Mouse (Mus musculus) c-Kit-positive CD71-positive TER-119-positive erythroid progenitor cells, embryonic 14.5 days (primary cell): ENCODE data around the gene Bmf.

ENCODE experiments used
- DNase-seq: peaks from one replicate; pipeline ENCODE4 v3.0.0-alpha.2; 2013; ENCODE audit warnings: low spot score

Gene Bmf

DNA sequence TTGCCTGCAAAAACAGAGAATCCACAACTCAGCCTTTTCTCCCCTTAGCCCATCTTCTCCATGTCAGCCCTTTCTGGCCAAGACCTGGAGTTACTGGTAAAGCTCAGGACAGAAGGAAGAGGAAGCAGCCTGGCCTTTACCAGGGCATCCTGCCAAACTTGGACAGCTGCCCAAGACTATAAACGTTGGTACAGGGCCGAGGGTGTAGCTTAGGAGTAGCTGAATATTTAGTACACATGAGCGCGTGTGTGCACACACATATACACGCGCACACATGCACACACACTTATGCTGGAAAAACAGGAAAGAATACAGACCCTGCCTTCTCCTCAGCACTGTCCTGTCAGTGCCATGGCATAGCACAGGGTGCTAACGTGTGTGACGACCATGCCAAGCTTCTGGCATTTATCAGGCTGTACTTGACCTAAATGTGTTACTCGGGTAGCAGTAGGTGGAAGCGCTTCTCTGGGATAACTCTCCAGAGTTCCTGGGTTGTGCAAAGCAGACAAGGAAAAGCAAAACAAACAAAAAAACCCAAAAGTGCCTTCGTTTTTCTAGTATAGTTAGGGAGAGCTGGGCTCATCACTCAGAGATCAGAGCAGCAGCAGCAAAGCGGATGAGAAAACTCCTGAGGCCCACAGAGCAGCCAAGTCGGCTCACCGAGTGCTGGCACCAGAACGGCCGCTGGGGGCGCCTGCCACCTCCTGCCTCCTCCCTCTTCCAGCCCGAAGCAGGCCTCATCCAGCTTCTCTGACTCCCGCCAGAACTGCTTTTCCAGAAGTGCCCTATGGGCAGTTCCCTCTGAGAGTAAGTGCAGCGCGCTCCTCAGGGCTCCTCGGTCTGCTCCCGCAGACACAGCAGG lies 4.0 kb downstream of the Bmf start:
- DNase-seq: peak; percentile 18

DNA sequence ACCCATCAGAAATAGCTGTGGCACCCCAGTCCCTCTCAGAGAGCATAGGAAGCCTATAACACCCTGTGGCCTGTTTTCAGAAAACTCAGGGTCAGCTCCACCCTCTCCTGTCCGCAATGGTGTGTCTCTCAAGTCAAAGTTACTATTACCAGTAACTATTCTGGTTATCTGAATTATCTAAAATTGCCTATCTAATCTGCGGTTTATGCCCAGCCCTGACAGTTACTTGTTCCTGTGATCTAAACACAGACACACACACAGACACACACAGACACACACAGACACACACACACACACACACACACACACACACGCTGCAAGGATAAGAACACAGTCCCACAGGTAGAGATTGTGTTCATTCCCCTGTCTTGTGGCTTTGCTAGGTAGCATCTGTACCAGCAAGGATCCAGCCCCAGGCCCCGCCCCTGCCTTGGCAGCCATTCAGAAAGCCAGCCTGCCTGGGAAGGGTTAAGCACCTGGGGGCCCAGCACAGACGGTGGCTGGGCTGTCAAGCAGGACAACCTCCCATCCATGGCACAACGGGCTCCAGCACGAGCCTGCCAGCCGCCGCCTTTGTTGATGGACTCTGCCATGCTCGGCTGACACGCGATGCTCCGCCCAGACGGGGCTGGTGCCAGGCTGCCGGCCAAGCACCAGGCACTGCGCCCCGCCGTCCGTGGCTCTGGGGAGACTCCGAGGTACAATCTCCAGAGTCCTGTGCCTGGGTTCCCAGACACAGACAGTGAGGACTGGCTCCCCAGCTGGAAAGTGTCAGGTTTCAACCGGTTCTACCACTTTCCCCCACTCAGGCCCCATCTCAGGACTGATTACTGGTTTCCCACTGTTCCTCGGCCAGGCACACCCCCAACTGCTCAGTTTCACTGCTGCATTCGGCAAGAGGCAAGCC lies 5.3 kb downstream of the Bmf start:
- DNase-seq: no peak

DNA sequence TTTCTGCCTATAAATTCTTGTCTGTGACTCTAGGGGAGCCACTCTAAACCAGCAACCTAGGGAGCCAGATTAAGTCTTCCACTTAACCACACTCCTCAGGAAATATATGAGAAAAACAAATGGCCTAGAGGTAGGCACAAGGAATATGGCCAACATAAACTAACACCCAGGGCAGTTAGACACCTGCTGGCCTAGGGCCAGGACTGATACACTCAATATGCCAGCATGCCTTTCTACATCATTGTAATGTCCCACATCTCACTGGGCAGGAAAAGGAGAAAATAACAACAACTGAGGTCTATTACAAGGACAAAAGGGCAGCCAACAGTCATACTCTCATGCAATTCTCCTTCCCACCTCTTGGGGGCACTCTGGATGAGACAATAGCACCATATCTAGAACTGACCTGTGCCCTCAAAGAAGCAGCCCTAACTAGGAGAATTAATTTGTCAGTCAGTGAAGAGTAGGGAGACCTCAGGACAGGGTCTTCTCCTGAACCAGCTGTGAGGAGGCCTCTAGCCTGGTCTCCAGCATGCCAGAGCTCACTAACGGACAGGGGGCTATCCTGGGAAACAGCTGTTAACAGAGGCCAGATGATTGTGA lies 6.4 kb downstream of the Bmf start:
- DNase-seq: no peak

DNA sequence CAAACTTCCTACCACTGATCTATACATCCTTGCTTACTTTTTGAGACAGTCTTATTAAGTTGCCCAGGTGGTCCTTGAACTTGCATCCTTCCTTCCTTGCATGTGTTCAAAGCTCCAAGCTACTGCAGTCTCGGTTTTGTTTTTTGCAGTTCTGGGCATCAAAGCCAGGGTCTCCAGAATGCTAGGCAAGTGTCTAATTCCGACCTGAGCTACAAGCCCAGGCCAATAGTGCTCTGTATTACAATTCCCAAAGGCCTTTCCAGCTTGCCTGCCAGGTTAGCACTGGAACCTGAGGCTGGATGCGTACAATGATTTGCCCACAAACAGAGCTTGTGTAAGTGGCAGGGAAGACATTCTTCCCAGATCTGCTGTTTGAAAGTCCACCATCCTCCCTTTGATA lies 7.8 kb downstream of the Bmf start:
- no peak for DNase-seq

DNA sequence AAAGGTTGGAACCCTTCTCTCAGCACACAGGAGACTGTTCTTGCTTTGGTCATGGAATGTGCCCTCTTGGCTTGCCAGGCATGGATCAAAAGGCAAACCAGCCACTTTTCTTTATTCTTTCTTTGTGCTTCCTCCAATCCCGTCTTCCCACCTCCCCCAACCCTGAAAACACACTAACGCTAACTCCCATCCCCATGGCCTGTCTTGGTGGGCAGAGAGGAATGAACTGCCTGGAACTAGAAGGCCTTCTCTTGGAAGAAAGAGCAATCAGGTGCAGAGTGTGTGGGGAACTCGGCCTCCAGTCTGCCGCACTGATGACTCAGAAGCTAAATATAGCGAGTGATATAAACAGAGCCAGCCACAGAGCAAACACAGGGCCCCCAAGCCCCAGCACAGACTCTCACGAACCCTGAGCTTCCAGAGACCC lies 8.8 kb downstream of the Bmf start:
- no peak for DNase-seq

DNA sequence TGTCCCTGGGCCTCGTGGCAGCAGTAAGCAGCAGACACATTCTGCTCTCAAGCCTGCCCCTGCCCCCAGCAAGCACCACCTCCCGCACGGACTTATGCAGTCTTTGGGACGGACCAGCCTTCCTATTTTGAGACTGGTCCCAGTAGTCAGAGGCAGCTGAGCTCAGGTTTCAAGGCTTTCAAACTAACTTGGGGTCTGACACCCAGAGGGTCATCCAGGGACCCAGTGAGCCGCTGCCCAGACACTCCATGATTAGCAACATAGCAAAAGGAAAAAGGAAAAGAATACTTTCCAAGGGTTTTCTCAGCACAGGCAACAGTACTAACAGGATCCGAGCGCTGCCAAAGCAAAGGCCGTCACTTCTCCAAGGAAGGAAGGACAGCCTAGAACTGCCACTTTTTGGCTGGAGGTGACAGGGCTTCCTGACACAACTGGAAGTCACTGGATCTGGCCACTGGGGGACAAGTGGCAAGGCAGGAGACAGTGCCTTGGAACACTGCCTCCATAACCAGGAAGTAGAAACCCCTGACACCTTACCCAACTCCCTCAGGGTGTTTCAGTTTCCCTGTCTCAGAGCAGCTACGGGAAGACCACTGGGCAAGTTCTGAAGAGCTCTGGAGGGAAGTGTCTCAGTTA lies 9.5 kb downstream of the Bmf start:
- DNase-seq: no peak

DNA sequence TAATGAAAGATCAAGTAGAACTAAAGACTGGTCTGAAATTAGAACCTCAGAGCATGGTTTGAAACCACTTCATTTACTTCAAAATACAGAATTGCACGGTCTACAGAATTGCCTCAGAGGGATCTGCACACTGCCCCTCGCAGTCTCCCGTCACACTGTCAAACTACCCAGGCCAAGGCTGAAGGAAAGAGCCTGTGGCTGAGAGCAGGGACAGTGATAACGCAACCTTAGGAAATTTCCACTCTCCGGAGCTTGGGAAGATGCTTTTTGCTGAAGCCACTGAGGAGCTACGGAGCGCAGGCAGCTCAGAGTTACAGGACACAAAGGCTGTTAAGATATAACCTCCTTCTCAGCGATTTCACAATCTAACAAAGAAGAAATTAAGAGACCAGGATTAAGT lies 10.4 kb downstream of the Bmf start:
- no peak for DNase-seq

DNA sequence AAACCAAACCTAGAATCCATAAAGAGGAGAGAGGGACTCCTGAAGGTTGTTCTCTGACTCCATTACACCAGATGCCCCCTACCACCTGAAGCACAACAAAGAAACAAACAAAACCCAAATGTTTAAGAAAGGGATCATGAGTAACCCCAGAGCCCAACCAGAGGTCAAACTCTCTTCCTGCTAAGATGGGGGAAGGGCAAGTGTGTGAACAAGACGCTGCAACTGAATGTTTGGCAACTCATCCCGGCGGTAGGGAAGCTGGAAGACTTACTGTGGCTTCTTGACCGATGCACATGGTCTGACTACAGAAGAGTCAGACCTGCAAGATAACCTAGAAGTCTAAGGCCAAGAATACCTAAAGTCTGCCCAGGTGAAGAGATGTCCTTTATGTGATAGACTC lies 12.3 kb downstream of the Bmf start:
- DNase-seq: no peak

DNA sequence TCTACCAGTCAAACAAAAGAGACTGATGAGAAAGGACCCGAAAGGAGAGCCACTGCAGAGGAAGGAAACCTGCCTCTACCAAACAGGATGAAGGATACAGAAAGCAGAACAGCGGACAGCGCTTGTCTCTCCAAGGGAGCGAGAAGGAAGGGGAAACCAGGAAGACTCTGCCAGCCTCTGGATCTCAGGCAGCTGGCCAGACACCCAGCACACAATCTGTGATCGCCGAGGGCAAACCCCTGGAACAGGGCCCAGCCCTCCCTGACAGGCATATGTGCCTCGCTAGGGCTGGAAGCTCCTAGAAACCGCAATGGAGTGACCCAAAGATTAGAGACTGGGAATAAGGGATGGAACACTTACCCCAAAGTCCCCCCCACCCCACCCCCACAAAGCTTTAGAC lies 12.9 kb downstream of the Bmf start:
- no peak for DNase-seq

DNA sequence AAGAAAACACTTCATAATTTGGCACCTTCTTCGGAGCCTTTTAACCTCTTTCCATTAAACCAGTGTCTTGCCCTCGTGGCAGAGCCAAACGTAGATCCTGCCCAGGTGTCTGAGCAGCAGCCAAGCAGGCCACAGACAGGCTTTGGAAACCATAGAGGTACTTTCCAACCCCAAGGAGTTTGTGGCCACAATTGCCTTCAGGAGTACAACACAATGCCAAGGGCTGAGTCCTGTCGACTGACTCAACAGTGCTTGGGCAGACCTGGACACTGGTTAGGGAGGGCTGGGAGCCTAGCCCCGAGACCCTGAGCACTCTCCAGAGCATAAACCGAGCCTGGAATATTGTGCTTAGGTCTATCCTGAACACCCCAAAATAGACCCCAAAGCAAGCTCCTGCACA lies 13.4 kb downstream of the Bmf start:
- no peak for DNase-seq

DNA sequence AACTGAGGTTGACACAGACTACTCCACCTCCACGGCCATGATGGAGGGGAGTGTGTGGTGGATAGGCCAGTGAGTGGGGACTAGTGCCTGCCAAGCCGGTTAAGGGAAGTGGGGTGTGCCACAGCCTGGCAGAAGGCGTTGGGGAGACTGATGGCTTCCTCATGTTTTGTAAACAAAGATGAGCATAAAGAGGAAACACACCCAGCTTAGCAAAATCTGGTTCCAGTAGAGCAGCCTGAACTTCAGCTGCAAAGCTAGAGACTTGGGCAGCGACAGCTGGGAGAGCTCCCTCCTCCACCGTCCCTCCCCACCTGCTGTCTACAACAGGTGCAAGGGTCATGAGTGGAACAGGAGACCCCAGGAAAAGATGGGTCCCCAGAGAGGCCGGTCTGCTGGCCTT lies 15.5 kb downstream of the Bmf start:
- DNase-seq: no peak

DNA sequence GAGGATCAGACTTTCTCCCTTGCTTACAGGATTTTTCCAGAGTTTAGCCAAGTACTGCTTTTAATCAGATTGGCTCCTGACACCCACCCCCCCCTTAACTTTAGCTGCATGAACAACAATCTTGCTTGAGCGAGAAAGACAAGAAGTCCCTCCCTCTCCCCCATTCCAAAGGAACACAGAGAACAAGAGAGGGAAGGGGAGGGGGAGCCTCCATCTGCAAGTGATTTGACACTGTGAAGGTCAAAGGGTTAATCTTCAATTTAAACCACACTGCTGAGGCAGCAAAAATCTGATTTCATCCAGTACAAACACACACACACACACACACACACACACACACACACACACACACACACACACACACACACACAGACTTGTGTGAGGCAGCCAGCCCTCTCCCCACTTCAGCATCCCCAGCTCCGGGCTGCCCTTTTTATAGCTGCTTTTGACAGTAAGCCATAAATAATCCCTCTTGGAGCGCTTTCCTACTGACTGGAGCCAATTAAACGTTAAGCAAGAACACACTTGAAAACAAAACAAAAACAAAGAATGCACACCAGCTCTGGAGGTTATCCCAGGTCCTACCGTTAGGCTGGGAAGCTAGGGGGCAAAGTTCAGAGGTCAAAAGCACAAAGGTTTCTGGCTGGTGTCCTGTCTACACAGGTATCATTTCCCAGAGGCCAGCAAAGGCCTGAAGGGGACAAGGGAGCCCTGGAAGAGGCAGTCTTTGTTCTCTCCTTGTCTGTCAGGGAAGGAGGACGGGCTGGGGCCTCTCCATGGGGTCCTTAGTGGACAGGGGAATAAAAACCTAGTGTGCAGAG lies 16.4 kb downstream of the Bmf start:
- DNase-seq: no peak

DNA sequence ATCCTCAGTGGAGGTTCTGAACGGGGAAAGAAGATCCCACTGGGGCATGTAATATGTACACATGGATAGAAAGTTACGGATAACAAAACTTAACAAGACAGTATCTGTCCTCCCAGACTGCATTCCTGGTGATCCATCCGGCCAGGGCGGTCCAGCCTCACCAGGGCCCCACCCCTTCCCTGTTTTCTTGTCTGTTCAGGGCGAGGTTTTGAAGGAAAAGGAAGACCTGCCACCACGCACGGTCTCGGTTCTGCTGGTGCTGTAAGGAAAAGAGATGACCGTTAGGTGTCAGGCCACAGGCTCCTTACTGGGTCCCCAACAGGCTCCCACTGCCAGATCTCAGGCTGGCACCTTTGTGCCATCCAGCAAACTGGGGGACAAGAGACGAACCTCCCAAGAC lies 17.1 kb downstream of the Bmf start:
- DNase-seq: no peak

DNA sequence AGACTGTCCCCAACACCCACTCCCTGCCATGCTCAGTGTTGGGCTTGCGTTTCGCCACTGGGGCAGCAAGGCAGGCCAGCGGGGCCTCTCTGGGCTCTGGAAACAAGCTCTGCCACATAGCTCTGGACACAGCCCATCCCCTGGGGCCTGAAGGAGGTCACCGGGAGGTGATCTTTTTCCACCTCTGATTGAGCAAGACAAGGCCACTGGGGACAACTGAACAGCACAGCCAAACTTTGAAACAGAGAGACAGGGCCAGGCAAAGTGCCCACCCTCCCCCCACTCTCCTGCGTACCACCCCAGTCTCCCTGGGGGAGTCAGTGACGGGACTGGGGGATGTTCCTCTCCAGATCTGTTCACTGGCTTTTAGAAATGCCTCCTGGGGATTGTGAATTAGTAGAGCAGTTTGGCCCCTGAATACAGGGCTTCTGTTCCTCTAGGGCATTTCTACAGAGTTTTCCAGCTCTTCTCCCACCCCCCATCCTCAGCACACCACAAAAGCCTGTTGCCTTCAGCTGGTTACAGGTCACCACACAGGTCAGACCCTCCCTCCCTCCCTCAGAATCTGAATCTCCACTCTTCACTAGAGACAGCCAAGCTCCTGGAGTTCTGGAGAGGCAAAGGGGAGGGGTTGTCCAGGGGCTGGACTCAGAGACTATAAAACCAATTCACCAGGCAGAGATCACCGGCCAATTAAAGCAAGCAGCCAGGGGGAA lies 19.9 kb downstream of the Bmf start:
- DNase-seq: no peak

DNA sequence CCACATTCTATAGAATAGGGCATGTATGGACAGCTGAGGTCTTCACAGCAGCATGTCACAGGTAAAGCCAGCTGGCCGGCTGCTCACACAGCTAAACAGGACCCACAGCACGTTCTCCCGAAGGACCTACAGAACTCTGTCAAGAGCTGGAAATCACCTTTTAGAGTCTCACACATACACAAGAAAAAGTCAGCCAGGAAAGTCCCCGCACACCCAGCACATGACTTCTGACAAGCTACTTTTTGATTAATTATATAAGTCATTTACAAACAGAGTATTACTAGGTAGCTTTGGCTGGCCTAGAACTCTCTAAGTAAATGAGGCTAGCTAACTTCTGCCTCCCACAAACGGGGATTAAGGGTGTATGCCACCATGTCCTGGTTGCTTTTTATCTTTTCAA lies 22.9 kb downstream of the Bmf start:
- DNase-seq: no peak

DNA sequence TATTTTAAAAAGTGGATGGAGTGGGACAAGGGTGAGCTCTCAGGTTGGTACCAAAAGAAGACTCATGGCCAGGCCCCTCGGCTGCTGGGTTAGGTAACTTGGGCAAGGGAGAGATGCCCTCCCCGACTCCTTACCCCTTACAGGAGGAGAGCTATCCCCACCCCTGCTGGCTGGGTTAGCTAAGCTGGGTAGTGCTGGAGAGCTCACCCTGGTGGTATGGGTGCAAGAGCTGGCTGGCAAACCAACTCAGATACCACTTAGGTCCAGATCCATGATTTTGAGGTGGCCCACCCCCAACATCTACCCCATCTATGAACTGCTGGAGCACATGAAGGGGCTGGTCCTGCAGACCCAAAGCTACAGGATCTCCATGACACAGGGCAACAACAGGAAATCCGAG lies 24.7 kb downstream of the Bmf start:
- no peak for DNase-seq

DNA sequence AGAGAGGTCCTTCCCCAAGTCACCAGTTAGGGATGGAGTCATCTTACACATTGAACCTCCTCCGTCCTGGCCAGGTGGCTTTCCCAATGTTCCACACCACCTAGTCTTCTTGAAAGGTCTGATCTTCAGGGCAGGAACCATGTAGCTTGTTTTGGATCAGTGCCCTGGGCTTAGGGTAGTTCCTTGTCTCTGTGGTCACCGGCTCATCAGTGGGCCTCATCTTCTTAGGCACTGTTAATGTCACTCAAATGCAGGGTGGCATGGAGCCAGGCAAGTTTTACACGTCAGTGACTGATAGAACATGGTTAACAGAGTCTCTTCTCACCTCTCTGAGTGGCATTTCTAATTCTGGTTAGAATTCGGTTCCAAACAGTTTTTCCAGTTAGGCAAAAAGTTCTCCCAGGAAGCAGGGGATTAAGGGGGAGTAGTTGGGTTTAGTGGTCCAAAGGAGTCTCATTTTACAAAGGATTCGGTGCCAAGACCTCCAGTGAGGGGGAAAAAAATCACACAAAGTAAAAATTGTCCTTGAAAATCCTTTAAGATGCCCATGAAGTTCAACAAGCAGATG lies 26.2 kb downstream of the Bmf start:
- no peak for DNase-seq

DNA sequence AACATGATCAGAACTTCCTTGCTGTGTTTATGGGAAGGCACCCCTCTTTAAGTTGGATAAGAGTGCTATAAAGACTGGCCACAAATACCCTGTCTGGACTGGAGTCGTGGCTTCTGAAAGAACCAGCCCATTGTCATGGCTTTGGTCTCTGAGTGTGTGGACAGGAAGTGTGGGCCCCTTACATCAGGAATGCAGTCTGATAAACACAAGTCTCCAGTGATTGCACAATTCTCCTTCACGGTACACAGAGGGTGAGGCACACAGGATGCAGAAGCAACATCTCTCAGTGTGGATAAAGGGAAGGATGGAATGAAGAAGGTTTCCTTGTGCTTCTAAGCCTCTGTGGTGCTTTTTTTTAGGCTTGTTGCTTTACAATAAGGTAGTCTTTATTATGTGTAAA lies 27.2 kb downstream of the Bmf start:
- DNase-seq: no peak

DNA sequence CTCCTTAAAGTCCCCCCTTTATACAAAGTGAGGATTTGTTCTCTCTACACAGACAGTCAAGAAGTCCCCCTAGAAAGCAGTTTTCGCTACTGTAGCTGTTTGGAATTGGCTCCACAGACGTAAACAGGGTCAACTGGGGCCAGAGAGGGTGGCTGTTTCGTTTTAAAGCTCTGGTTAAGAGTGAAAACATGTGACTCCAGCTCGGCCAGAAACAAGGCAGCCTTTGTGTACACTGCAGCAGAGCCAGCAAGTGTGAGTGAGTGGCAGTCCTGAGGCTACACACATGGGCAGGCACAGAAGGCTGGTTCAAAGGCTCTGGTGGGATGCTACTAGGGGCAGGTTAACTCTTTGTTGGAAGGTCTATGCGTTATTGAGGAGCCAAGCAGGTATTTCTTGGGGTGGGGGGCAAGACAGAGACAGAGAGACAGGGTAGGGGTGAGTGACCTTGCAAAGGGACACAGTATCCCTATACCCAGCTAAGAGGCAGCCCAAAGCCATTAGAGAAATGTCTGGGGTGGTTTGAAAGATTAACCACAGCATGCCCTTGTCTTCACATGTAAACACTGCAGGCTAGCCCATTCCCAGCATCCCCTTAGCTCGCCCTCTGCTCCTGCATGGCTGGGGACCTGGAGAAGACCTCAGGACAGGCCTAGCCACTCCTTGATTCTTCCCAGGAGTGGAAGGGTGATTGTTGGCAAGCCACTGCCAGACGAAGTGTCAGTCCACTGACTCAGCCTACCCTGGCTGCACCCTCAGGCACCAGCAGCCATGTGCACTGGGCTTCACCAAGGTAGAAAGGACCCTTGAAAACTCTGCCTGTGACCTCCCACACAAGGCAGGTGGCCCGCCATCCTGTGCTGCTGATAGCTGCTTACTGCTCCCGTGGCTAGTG lies 29.2 kb downstream of the Bmf start:
- no peak for DNase-seq
